Mouse (Mus musculus) liver, embryonic 15.5 days (tissue): ENCODE results near the gene Tmem132b. TPM values are rescaled to one million over a fixed set of nuclear protein-coding genes. Genes with fewer than 3 reads are reported as not detected.

Experiments used
- ATAC-seq: fragments of 200-750 bp; cut with Nextera tagmentation; 2 replicates; pipeline ENCODE4 v1.8.0; 2017; ENCODE audit warnings: moderate number of reproducible peaks, mild to moderate bottlenecking, moderate library complexity; ENCODE audit not compliant: insufficient read depth
- H3K27ac ChIP-seq: fragments of 300-500 bp; sonication (generic); replicated peaks from 2 replicates; pipeline ENCODE4 v1.5.1; 2015; ENCODE audit warnings: mild to moderate bottlenecking, inconsistent platforms
- H3K27me3 ChIP-seq: fragments of 300-500 bp; sonication (generic); 2 replicates; pipeline ENCODE4 v1.6.1; 2015; ENCODE audit warnings: mild to moderate bottlenecking, inconsistent platforms
- H3K36me3 ChIP-seq: fragments of 300-500 bp; sonication (generic); replicated peaks from 2 replicates; pipeline ENCODE4 v1.6.1; 2015; ENCODE audit warnings: moderate library complexity, mild to moderate bottlenecking, inconsistent platforms
- H3K4me1 ChIP-seq: fragments of 300-500 bp; sonication (generic); replicated peaks from 2 replicates; pipeline ENCODE4 v1.6.1; 2015; ENCODE audit warnings: inconsistent platforms
- H3K4me2 ChIP-seq: fragments of 300-500 bp; sonication (generic); 2 replicates; pipeline ENCODE4 v1.6.1; 2015; ENCODE audit warnings: moderate library complexity, mild to moderate bottlenecking, inconsistent platforms
- H3K4me3 ChIP-seq: fragments of 300-500 bp; sonication (generic); replicated peaks from 2 replicates; pipeline ENCODE4 v1.5.1; 2015; ENCODE audit warnings: mild to moderate bottlenecking, inconsistent platforms
- H3K9ac ChIP-seq: fragments of 300-500 bp; sonication (generic); 2 replicates; pipeline ENCODE4 v1.6.1; 2015; ENCODE audit warnings: moderate library complexity, mild to moderate bottlenecking, inconsistent platforms
- H3K9me3 ChIP-seq: fragments of 300-500 bp; sonication (generic); replicated peaks from 2 replicates; pipeline ENCODE4 v1.6.1; 2016; ENCODE audit warnings: inconsistent platforms
- WGBS: fragments of 180-500 bp; shearing (Covaris S2); methylation state at CpG from one replicate; pipeline ENCODE4 v1.1.7; 2015; ENCODE audit warnings: mixed read lengths; ENCODE audit not compliant: insufficient replicate concordance; 5-methylcytosine and 5-hydroxymethylcytosine counted together
- polyA plus RNA-seq: library from polyadenylated mRNA; unstranded; fragments of >200 nt; fragmentation: Nextera tagmentation; extraction: Ambion mirVana; gene quantifications from 2 replicates; pipeline ENCODE4 v1.2.1, GENCODE M21; 2015

The Tmem132b gene
- polyA plus RNA-seq, 1 experiment from 2014 or later: not detected

GRCm38 (mm10) chr5:125727436-125727835 is 195.9 kb downstream of the Tmem132b start:
- Histone ChIP-seq H3K27ac (no peak overlapping the region), H3K36me3 (no peaks in the 10 kb centered on the region), H3K4me2 (no peak overlapping the region), H3K27me3 (no peaks in the 10 kb centered on the region), H3K4me1 (no peaks in the 10 kb centered on the region), H3K9ac (no peak overlapping the region), H3K9me3 (peaks cover 18% of the 10 kb centered on the region; the same call in 1 of the 2 replicates), H3K4me3 (no peak overlapping the region)
- WGBS: 71% methylated on average over 5 of the region's 5 CpGs
- ATAC-seq: no peak

- no peaks in the 10 kb centered on the region for H3K4me1 ChIP-seq
- no peak overlapping the region for H3K4me2 ChIP-seq
- H3K9ac ChIP-seq: no peak overlapping the region
- no peaks in the 10 kb centered on the region for H3K27me3 ChIP-seq
- H3K27ac ChIP-seq: no peak overlapping the region
- ATAC-seq: no peak
- H3K4me3 ChIP-seq: no peak overlapping the region
- 66% methylated on average over 9 of the region's 9 CpGs for WGBS
- peaks cover 18% of the 10 kb centered on the region; the same call in 1 of the 2 replicates for H3K9me3 ChIP-seq
- no peaks in the 10 kb centered on the region for H3K36me3 ChIP-seq
These were observed 196.4 kb downstream of the Tmem132b start for GRCm38 (mm10) chr5:125727936-125728335.

GRCm38 (mm10) chr5:125728521-125728920 is 196.9 kb downstream of the Tmem132b start:
- Histone ChIP-seq H3K9ac (no peak overlapping the region), H3K27me3 (no peaks in the 10 kb centered on the region), H3K4me2 (no peak overlapping the region), H3K9me3 (peaks cover 20% of the 10 kb centered on the region; the same call in 1 of the 2 replicates), H3K4me3 (no peak overlapping the region), H3K36me3 (no peaks in the 10 kb centered on the region), H3K27ac (no peak overlapping the region), H3K4me1 (no peaks in the 10 kb centered on the region)
- ATAC-seq: no peak
- WGBS: 54% methylated on average over 3 of the region's 3 CpGs

GRCm38 (mm10) chr5:125733806-125734205 is 202.2 kb downstream of the Tmem132b start:
- Histone ChIP-seq H3K9me3 (peaks cover 14% of the 10 kb centered on the region), H3K4me2 (no peak overlapping the region), H3K9ac (no peak overlapping the region), H3K4me1 (no peaks in the 10 kb centered on the region), H3K36me3 (no peaks in the 10 kb centered on the region), H3K27me3 (no peaks in the 10 kb centered on the region), H3K4me3 (no peak overlapping the region), H3K27ac (no peak overlapping the region)
- no peak for ATAC-seq
- 68% methylated on average over 1 of the region's 1 CpGs for WGBS

GRCm38 (mm10) chr5:125737105-125737504 is 205.5 kb downstream of the Tmem132b start:
- no peaks in the 10 kb centered on the region for H3K27me3 ChIP-seq
- H3K4me3 ChIP-seq: no peak overlapping the region
- H3K36me3 ChIP-seq: no peaks in the 10 kb centered on the region
- ATAC-seq: no peak
- no peak overlapping the region for H3K9ac ChIP-seq
- H3K4me2 ChIP-seq: no peak overlapping the region
- peaks cover 5% of the 10 kb centered on the region; the same call in 1 of the 2 replicates for H3K9me3 ChIP-seq
- no peak overlapping the region for H3K27ac ChIP-seq
- H3K4me1 ChIP-seq: no peaks in the 10 kb centered on the region
- 51% methylated on average over 9 of the region's 9 CpGs for WGBS

DNA sequence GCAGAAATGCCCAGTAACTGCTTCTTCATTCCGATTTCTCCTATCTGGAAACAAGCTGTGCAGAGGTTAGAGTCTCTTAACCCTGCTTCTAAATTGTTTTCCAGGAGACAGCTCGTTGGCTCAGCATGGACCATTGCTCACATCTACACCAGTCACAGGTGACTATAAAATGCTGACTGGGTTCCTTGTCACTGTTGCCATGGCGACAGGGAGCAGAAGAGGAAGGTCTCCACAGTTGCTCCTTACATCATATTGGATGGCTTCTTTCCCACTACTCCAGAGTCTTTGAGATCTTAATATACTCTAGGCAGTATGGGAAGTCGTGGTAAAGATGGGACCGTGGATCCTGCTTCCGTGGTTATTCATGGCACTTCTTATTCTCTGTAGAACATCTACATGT is 211.9 kb downstream of the Tmem132b start:
- H3K27me3 ChIP-seq: no peaks in the 10 kb centered on the region
- H3K4me2 ChIP-seq: no peak overlapping the region
- no peak for ATAC-seq
- WGBS: 59% methylated on average over 6 of the region's 6 CpGs
- H3K4me3 ChIP-seq: no peak overlapping the region
- peaks cover 6% of the 10 kb centered on the region; the same call in 1 of the 2 replicates for H3K9me3 ChIP-seq
- no peak overlapping the region for H3K9ac ChIP-seq
- H3K4me1 ChIP-seq: no peaks in the 10 kb centered on the region
- H3K27ac ChIP-seq: no peak overlapping the region
- H3K36me3 ChIP-seq: no peaks in the 10 kb centered on the region

DNA sequence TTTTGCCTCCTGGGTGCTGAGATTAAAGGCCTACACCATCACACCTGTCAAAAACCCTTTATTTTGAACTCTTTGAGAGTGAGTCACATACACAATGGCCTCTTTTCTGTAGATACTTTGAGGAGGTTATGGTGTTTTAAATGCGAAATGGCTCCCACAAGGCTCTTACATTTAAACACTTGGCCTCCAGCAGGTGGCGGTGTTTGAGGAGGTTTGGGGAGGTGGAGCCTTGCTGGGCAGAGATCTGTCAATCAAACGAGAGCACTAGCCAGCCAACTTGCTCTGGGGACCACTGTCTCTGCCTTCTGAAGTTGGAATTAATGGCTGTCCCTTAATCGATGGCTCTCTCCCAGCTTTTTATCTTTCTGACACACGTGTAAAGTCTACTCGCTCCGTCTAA is 214.2 kb downstream of the Tmem132b start:
- Histone ChIP-seq H3K27ac (no peak overlapping the region), H3K4me1 (no peaks in the 10 kb centered on the region), H3K9me3 (peaks cover 6% of the 10 kb centered on the region; the same call in 1 of the 2 replicates), H3K9ac (no peak overlapping the region), H3K27me3 (no peaks in the 10 kb centered on the region), H3K4me2 (no peak overlapping the region), H3K36me3 (no peaks in the 10 kb centered on the region), H3K4me3 (no peak overlapping the region)
- ATAC-seq: no peak
- WGBS: 56% methylated on average over 7 of the region's 7 CpGs

GRCm38 (mm10) chr5:125751481-125751880 is 219.9 kb downstream of the Tmem132b start:
- 55% methylated on average over 5 of the region's 5 CpGs for WGBS
- H3K4me2 ChIP-seq: no peak overlapping the region
- H3K27ac ChIP-seq: no peak overlapping the region
- H3K36me3 ChIP-seq: no peaks in the 10 kb centered on the region
- no peak overlapping the region for H3K4me3 ChIP-seq
- H3K4me1 ChIP-seq: no peaks in the 10 kb centered on the region
- no peak overlapping the region for H3K9ac ChIP-seq
- H3K27me3 ChIP-seq: no peaks in the 10 kb centered on the region
- peaks cover 9% of the 10 kb centered on the region; the same call in 1 of the 2 replicates for H3K9me3 ChIP-seq
- ATAC-seq: no peak

GRCm38 (mm10) chr5:125752546-125752945 is 221.0 kb downstream of the Tmem132b start:
- Histone ChIP-seq H3K27ac (no peak overlapping the region), H3K36me3 (no peaks in the 10 kb centered on the region), H3K4me2 (no peak overlapping the region), H3K27me3 (no peaks in the 10 kb centered on the region), H3K9me3 (peaks cover 6% of the 10 kb centered on the region; the same call in 1 of the 2 replicates), H3K9ac (no peak overlapping the region), H3K4me3 (no peak overlapping the region), H3K4me1 (no peaks in the 10 kb centered on the region)
- 45% methylated on average over 5 of the region's 5 CpGs for WGBS
- ATAC-seq: no peak

- Histone ChIP-seq H3K4me1 (no peaks in the 10 kb centered on the region), H3K9me3 (peaks cover 3% of the 10 kb centered on the region; the same call in 1 of the 2 replicates), H3K4me3 (no peak overlapping the region), H3K36me3 (no peaks in the 10 kb centered on the region), H3K4me2 (no peak overlapping the region), H3K27ac (no peak overlapping the region), H3K27me3 (no peaks in the 10 kb centered on the region), H3K9ac (no peak overlapping the region)
- ATAC-seq: no peak
- 68% methylated on average over 7 of the region's 7 CpGs for WGBS
These were observed 225.5 kb downstream of the Tmem132b start for GRCm38 (mm10) chr5:125756987-125757530.

- H3K9me3 ChIP-seq: peaks cover 4% of the 10 kb centered on the region; the same call in 1 of the 2 replicates
- no peaks in the 10 kb centered on the region for H3K36me3 ChIP-seq
- no peaks in the 10 kb centered on the region for H3K4me1 ChIP-seq
- no peak overlapping the region for H3K9ac ChIP-seq
- no peak overlapping the region for H3K27ac ChIP-seq
- WGBS: 48% methylated on average over 1 of the region's 1 CpGs
- no peaks in the 10 kb centered on the region for H3K27me3 ChIP-seq
- no peak overlapping the region for H3K4me3 ChIP-seq
- no peak for ATAC-seq
- H3K4me2 ChIP-seq: no peak overlapping the region
These were observed 226.9 kb downstream of the Tmem132b start for GRCm38 (mm10) chr5:125758506-125758905.

- H3K9ac ChIP-seq: no peak overlapping the region
- no peak overlapping the region for H3K4me2 ChIP-seq
- H3K4me1 ChIP-seq: no peaks in the 10 kb centered on the region
- H3K9me3 ChIP-seq: 0 out of 2 replicates have a peak, but pooled peaks cover 7% of the 10 kb centered on the region
- H3K27ac ChIP-seq: no peak overlapping the region
- no peak overlapping the region for H3K4me3 ChIP-seq
- ATAC-seq: no peak
- WGBS: 63% methylated on average over 6 of the region's 6 CpGs
- no peaks in the 10 kb centered on the region for H3K36me3 ChIP-seq
- no peaks in the 10 kb centered on the region for H3K27me3 ChIP-seq
These were observed 235.4 kb downstream of the Tmem132b start for GRCm38 (mm10) chr5:125766941-125767340.
